Mouse (Mus musculus): ENCODE results near the gene Coro2a.
"Not testable (repeated sequence)": the region's sequence is repeated elsewhere in the genome, so short reads cannot be mapped to it uniquely, and the experiment has no call there.

DNA sequence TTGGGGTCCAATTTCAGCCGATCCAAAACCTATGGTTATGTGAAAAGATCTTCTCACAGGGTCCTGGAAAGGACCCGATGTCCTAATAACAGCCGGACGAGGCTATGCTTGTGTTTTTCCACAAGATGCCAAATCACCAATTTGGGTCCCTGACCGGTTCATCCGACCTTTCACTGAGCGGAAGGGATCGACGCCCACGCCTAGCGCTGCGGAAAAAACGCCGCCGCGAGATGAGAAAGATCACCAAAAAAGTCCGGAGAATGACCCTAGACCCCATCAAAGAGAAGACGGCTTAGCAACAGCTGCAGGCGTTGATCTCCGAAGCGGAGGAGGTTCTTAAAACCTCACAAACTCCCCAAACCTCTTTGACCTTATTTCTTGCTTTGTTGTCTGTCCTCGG lies 20.4 kb downstream of the Coro2a start:
- TF ChIP-seq CTCF (conservative IDR thresholded peaks at IDR 0.05; ENCODE audit: insufficient read depth, insufficient read length, low read depth, low read length); POLR2A (IDR thresholded peaks at IDR 0.05; ENCODE audit: low read depth, low read length): not testable (repeated sequence)
